Mouse (Mus musculus) macrophage (primary cell): ENCODE results near the gene S1pr2. TPM values are rescaled to one million over a fixed set of nuclear protein-coding genes. Genes with fewer than 3 reads are reported as not detected.

Experiments used
- H3K27ac ChIP-seq: fragments of 350-480 bp; formaldehyde crosslinking; 2 replicates; pipeline ENCODE4 v1.9.0; 2021
- H3K36me3 ChIP-seq: fragments of 350-480 bp; formaldehyde crosslinking; 2 replicates; pipeline ENCODE4 v1.9.0; 2021; ENCODE audit errors: inconsistent target
- H3K4me3 ChIP-seq: fragments of 350-480 bp; formaldehyde crosslinking; 2 replicates; pipeline ENCODE4 v1.9.0; 2021; ENCODE audit errors: inconsistent target
- H3K79me2 ChIP-seq: fragments of 350-480 bp; formaldehyde crosslinking; 2 replicates; pipeline ENCODE4 v1.9.0; 2021; ENCODE audit errors: inconsistent target
- WGBS: methylation state at CpG from one replicate; pipeline ENCODE4 v1.1.7; 2026; ENCODE audit warnings: inconsistent platforms; ENCODE audit not compliant: missing documents; 5-methylcytosine and 5-hydroxymethylcytosine counted together
- polyA plus RNA-seq: library from polyadenylated mRNA; stranded (reverse); fragments of 250-400 nt; gene quantifications from 3 replicates; pipeline ENCODE4 v1.2.4, GENCODE M21; 2018; ENCODE audit warnings: inconsistent platforms

The S1pr2 gene
- polyA plus RNA-seq, 1 experiment from 2014 or later = 16.4 TPM

GRCm38 (mm10) chr9:20966008-20966407 lies 10.6 kb downstream of the S1pr2 start:
- WGBS = 73% methylated on average over 3 of the region's 3 CpGs
- H3K79me2 ChIP-seq = peaks cover 60% of the 10 kb centered on the region
- H3K36me3 ChIP-seq = peaks cover 45% of the 10 kb centered on the region
- H3K4me3 ChIP-seq = no peak overlapping the region
- peak overlapping the region; percentile 83 for H3K27ac ChIP-seq

- Histone ChIP-seq H3K79me2 (peaks cover 56% of the 10 kb centered on the region), H3K36me3 (peaks cover 41% of the 10 kb centered on the region), H3K4me3 (no peak overlapping the region), H3K27ac (peak overlapping the region; percentile 83; the same call in 1 of the 2 replicates)
- WGBS = 93% methylated on average over 4 of the region's 4 CpGs
Observed at GRCm38 (mm10) chr9:20965606-20966005, 11.0 kb downstream of the S1pr2 start.

GRCm38 (mm10) chr9:20961557-20961956 lies 15.0 kb downstream of the S1pr2 start:
- Histone ChIP-seq H3K36me3 (peaks cover 12% of the 10 kb centered on the region; the same call in 1 of the 2 replicates), H3K4me3 (no peak overlapping the region), H3K79me2 (peaks cover 19% of the 10 kb centered on the region), H3K27ac (peak overlapping the region; percentile 78)
- 9% methylated on average over 9 of the region's 9 CpGs for WGBS

- Histone ChIP-seq H3K36me3 (no peaks in the 10 kb centered on the region), H3K4me3 (no peak within 1 kb of the TSS), H3K27ac (0 out of 2 replicates have a peak within 1 kb of the TSS, but pooled peaks have one; percentile 78), H3K79me2 (no peaks in the 10 kb centered on the region)
- WGBS = 100% methylated on average over 2 of the region's 2 CpGs
Observed at GRCm38 (mm10) chr9:20959430-20959938, 17.1 kb downstream of the S1pr2 start, which contains the start of gene Dnmt1. TSS of gene Dnmt1 (minus strand) at chr9:20959888.

GRCm38 (mm10) chr9:20956989-20957388 lies 19.6 kb downstream of the S1pr2 start:
- Histone ChIP-seq H3K4me3 (no peak overlapping the region), H3K27ac (no peak overlapping the region), H3K79me2 (peaks cover 4% of the 10 kb centered on the region), H3K36me3 (no peaks in the 10 kb centered on the region)
- WGBS = 93% methylated on average over 3 of the region's 3 CpGs

GRCm38 (mm10) chr9:20952520-20953227 lies 23.9 kb downstream of the S1pr2 start:
- Histone ChIP-seq H3K4me3 (peak overlapping the region; percentile 74), H3K36me3 (no peaks in the 10 kb centered on the region), H3K27ac (peak overlapping the region; percentile 81), H3K79me2 (peaks cover 47% of the 10 kb centered on the region)
- under 1% methylated on average over 48 of the region's 51 CpGs for WGBS

GRCm38 (mm10) chr9:20951966-20952519 lies 24.5 kb downstream of the S1pr2 start:
- H3K27ac ChIP-seq = peak overlapping the region; percentile 81
- peaks cover 53% of the 10 kb centered on the region for H3K79me2 ChIP-seq
- H3K4me3 ChIP-seq = peak overlapping the region; percentile 74
- under 1% methylated on average over 17 of the region's 17 CpGs for WGBS
- H3K36me3 ChIP-seq = no peaks in the 10 kb centered on the region

- H3K4me3 ChIP-seq = peak overlapping the region; percentile 74
- 8% methylated on average over 12 of the region's 14 CpGs for WGBS
- peak overlapping the region; percentile 81 for H3K27ac ChIP-seq
- peaks cover 59% of the 10 kb centered on the region for H3K79me2 ChIP-seq
- H3K36me3 ChIP-seq = no peaks in the 10 kb centered on the region
Observed at GRCm38 (mm10) chr9:20951441-20951840, 25.1 kb downstream of the S1pr2 start.

GRCm38 (mm10) chr9:20950419-20950818 lies 26.2 kb downstream of the S1pr2 start:
- H3K36me3 ChIP-seq = no peaks in the 10 kb centered on the region
- H3K4me3 ChIP-seq = no peak overlapping the region; the same call in 1 of the 2 replicates
- no peak overlapping the region for H3K27ac ChIP-seq
- peaks cover 70% of the 10 kb centered on the region for H3K79me2 ChIP-seq

GRCm38 (mm10) chr9:20946066-20946880 lies 30.3 kb downstream of the S1pr2 start:
- Histone ChIP-seq H3K4me3 (no peak overlapping the region), H3K36me3 (peaks cover 4% of the 10 kb centered on the region; the same call in 1 of the 2 replicates), H3K79me2 (peaks cover 100% of the 10 kb centered on the region), H3K27ac (peak overlapping the region; percentile 85)
- 46% methylated on average over 16 of the region's 16 CpGs for WGBS

GRCm38 (mm10) chr9:20944697-20945370 lies 31.7 kb downstream of the S1pr2 start:
- WGBS = 69% methylated on average over 4 of the region's 4 CpGs
- H3K27ac ChIP-seq = peak overlapping the region; percentile 85
- peaks cover 18% of the 10 kb centered on the region for H3K36me3 ChIP-seq
- H3K79me2 ChIP-seq = peaks cover 100% of the 10 kb centered on the region
- no peak overlapping the region for H3K4me3 ChIP-seq

- Histone ChIP-seq H3K27ac (peak overlapping the region; percentile 85), H3K36me3 (peaks cover 26% of the 10 kb centered on the region), H3K4me3 (no peak overlapping the region), H3K79me2 (peaks cover 100% of the 10 kb centered on the region)
- WGBS = 88% methylated on average over 1 of the region's 2 CpGs
Observed at GRCm38 (mm10) chr9:20943911-20944310, 32.7 kb downstream of the S1pr2 start.

- H3K36me3 ChIP-seq = peaks cover 32% of the 10 kb centered on the region
- 89% methylated on average over 7 of the region's 7 CpGs for WGBS
- H3K27ac ChIP-seq = peak overlapping the region; percentile 85
Observed at GRCm38 (mm10) chr9:20943396-20943795, 33.2 kb downstream of the S1pr2 start.

GRCm38 (mm10) chr9:20923258-20923657 lies 53.3 kb downstream of the S1pr2 start:
- Histone ChIP-seq H3K79me2 (no peaks in the 10 kb centered on the region), H3K36me3 (peaks cover 94% of the 10 kb centered on the region), H3K4me3 (no peak overlapping the region), H3K27ac (no peak overlapping the region)
- WGBS = 55% methylated on average over 3 of the region's 3 CpGs

More at GRCm38 (mm10) chr9:20943396-20943795, 33.2 kb downstream of the S1pr2 start:
- peaks cover 100% of the 10 kb centered on the region for H3K79me2 ChIP-seq
- H3K4me3 ChIP-seq = no peak overlapping the region
